Mouse (Mus musculus): ENCODE results near the gene Olfr1012.

DNA sequence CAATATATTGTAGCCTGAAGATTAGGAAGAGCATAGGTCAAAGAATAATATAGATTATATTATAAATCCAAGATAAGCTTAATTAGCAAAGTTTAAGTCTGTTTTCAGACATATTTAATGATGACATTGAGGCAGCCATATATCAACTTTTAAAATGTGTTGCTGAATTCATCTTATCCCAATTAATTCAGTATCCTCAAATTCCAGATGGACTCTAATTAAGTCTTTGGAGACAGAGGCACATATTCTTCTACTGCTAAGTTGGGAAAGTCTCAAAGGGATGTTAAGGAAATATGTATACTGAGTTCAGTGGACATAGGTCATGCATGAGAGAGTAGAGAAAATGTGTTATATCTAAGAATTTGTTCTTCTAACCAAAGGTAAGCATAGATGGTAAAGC, 19.2 kb upstream of the Olfr1012 start, which contains the start of gene Olfr1015:
- TF ChIP-seq CTCF (IDR thresholded peaks at IDR 0.05; ENCODE audit: borderline replicate concordance, insufficient read depth, low read depth, low read length) (no peak), POLR2A (IDR thresholded peaks at IDR 0.05; ENCODE audit: borderline replicate concordance, insufficient read depth, low read length) (no peak)

Data from cerebellum, adult 2 months (tissue).